Mouse (Mus musculus): ENCODE results near the gene Snx5. TPM values are rescaled to one million over a fixed set of nuclear protein-coding genes. Genes with fewer than 3 reads are reported as not detected.

Snx5 gene
- polyA plus RNA-seq, 1 experiment from 2014 or later = 62.8 TPM

GRCm38 (mm10) chr2:144236791-144237584, 33.7 kb downstream of the Snx5 start:
- Histone ChIP-seq H3K27ac (no peak overlapping the region), H3K4me3 (no peak overlapping the region), H3K9me3 (no peaks in the 10 kb centered on the region), H3K4me1 (no peaks in the 10 kb centered on the region), H3K27me3 (replicated peaks) (no peaks in the 10 kb centered on the region), H3K4me2 (no peak overlapping the region), H3K9ac (no peak overlapping the region), H3K36me3 (replicated peaks) (no peaks in the 10 kb centered on the region)
- ATAC-seq (replicated peaks) = no peak
- WGBS = 67% methylated on average over 9 of the region's 9 CpGs

GRCm38 (mm10) chr2:144235776-144236175, 34.9 kb downstream of the Snx5 start:
- H3K36me3 ChIP-seq (replicated peaks) = no peaks in the 10 kb centered on the region
- no peaks in the 10 kb centered on the region for H3K4me1 ChIP-seq
- H3K27me3 ChIP-seq (replicated peaks) = no peaks in the 10 kb centered on the region
- no peak for ATAC-seq (replicated peaks)
- H3K4me3 ChIP-seq = no peak overlapping the region
- H3K9ac ChIP-seq = no peak overlapping the region
- H3K9me3 ChIP-seq = no peaks in the 10 kb centered on the region
- 71% methylated on average over 3 of the region's 3 CpGs for WGBS
- no peak overlapping the region for H3K4me2 ChIP-seq
- H3K27ac ChIP-seq = no peak overlapping the region

DNA sequence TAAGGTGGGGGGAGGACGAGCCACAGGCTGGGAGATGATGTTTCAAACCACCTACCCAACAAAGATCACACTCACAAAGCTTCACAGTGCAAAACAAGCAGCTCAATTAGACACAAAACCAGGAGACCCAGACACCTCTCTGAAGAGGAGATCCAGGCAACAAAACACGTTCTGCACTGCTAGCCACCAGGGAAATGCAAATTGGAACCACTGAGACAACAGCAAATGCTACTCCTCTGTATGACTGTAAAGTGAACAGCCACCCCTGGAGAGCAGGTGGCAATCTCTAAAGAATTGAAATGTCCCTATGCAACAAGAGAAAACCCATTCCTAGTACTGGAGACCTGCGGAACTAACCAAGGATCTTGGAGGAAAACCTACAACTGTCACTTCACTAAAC, 37.2 kb downstream of the Snx5 start:
- no peak for ATAC-seq (replicated peaks)
- Histone ChIP-seq H3K4me2 (no peak overlapping the region), H3K9me3 (no peaks in the 10 kb centered on the region), H3K27me3 (replicated peaks) (no peaks in the 10 kb centered on the region), H3K4me3 (no peak overlapping the region), H3K27ac (no peak overlapping the region), H3K9ac (no peak overlapping the region), H3K36me3 (replicated peaks) (no peaks in the 10 kb centered on the region), H3K4me1 (no peaks in the 10 kb centered on the region)
- WGBS = 58% methylated on average over 3 of the region's 3 CpGs

DNA sequence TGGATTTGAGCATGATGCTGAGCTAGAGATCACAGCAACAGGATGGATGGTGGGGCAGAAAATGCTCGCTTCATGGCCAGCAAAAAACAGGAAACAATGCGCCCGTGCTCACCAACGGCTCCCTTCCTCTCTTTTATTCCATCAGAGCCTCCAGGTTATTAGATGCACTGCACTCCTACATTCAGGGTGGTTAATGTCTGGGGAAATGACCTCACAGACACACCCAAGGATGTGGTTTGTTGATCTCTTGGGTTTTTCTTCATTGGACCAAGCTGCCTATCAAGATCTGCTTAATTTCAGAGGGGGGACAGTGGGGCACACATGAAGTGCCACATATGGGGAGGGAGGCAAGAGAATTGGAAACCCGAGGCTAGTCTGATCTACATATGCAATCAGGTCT, 39.6 kb downstream of the Snx5 start:
- no peak for ATAC-seq (replicated peaks)
- no peaks in the 10 kb centered on the region for H3K4me1 ChIP-seq

DNA sequence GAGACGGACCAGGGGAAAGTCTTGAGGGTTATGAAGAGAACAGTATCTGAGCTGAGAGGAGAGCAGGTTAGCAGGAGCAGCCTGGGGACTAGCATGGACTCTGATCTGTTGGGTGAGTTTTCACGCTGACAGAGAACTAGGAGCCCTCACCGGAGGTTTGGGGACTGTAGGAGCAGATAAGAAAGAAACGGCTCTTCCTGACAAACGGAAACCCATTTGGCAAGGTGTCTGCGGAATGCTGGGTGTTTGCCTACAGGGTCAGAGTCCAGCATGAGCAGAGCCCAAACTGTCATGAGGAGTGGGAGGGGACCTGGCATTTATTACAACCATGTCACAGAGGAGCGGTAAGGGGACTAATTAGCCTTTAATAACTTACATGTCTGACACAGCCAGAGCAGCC, 40.2 kb downstream of the Snx5 start:
- WGBS = 83% methylated on average over 7 of the region's 7 CpGs
- Histone ChIP-seq H3K27me3 (replicated peaks) (no peaks in the 10 kb centered on the region), H3K4me3 (no peak overlapping the region), H3K9ac (no peak overlapping the region), H3K4me1 (no peaks in the 10 kb centered on the region), H3K9me3 (no peaks in the 10 kb centered on the region), H3K4me2 (no peak overlapping the region), H3K36me3 (replicated peaks) (no peaks in the 10 kb centered on the region), H3K27ac (no peak overlapping the region)
- no peak for ATAC-seq (replicated peaks)

More for the DNA sequence above, 39.6 kb downstream of the Snx5 start:
- WGBS = 79% methylated on average over 5 of the region's 5 CpGs
- Histone ChIP-seq H3K27me3 (replicated peaks) (no peaks in the 10 kb centered on the region), H3K4me2 (no peak overlapping the region), H3K27ac (no peak overlapping the region), H3K36me3 (replicated peaks) (no peaks in the 10 kb centered on the region), H3K9ac (no peak overlapping the region), H3K9me3 (no peaks in the 10 kb centered on the region), H3K4me3 (no peak overlapping the region)

DNA sequence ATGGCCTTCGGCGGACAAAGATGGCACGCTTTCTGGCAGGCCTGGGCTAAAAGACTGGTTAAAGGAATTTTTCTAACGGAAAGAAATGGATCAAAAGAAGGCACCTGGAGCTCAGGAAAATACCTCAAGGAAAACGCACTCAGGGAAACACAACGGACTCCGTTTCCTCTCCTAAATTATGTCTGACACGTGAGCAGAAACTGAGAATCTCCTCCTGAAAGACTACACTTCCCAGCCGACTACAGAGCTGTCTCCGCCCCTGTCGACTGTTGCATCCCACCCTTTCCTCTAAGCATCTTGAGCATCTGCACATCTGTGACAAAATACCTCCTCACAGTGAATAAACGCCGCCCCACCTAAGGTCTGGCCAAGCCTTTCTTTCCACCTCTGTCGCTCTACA, 41.1 kb downstream of the Snx5 start:
- Histone ChIP-seq H3K9me3 (no peaks in the 10 kb centered on the region), H3K9ac (no peak overlapping the region), H3K4me2 (no peak overlapping the region), H3K36me3 (replicated peaks) (no peaks in the 10 kb centered on the region), H3K27me3 (replicated peaks) (no peaks in the 10 kb centered on the region), H3K27ac (no peak overlapping the region), H3K4me3 (no peak overlapping the region), H3K4me1 (no peaks in the 10 kb centered on the region)
- 90% methylated on average over 14 of the region's 14 CpGs for WGBS
- ATAC-seq (replicated peaks) = no peak

GRCm38 (mm10) chr2:144228521-144229346, 42.0 kb downstream of the Snx5 start:
- no peak for ATAC-seq (replicated peaks)
- no peaks in the 10 kb centered on the region for H3K4me1 ChIP-seq
- no peak overlapping the region for H3K4me2 ChIP-seq
- H3K9me3 ChIP-seq = no peaks in the 10 kb centered on the region
- no peaks in the 10 kb centered on the region for H3K27me3 ChIP-seq (replicated peaks)
- H3K9ac ChIP-seq = no peak overlapping the region
- H3K27ac ChIP-seq = no peak overlapping the region
- H3K4me3 ChIP-seq = no peak overlapping the region
- WGBS = 81% methylated on average over 12 of the region's 12 CpGs
- H3K36me3 ChIP-seq (replicated peaks) = no peaks in the 10 kb centered on the region

GRCm38 (mm10) chr2:144226906-144227586, 43.7 kb downstream of the Snx5 start:
- ATAC-seq (replicated peaks) = no peak
- Histone ChIP-seq H3K4me2 (no peak overlapping the region), H3K36me3 (replicated peaks) (no peaks in the 10 kb centered on the region), H3K27me3 (replicated peaks) (no peaks in the 10 kb centered on the region), H3K9me3 (no peaks in the 10 kb centered on the region), H3K9ac (no peak overlapping the region), H3K27ac (no peak overlapping the region), H3K4me3 (no peak overlapping the region), H3K4me1 (no peaks in the 10 kb centered on the region)
- WGBS = 88% methylated on average over 12 of the region's 12 CpGs

- H3K27ac ChIP-seq = no peak overlapping the region
- H3K9me3 ChIP-seq = no peaks in the 10 kb centered on the region
- no peak overlapping the region for H3K4me3 ChIP-seq
- no peaks in the 10 kb centered on the region for H3K27me3 ChIP-seq (replicated peaks)
- H3K4me1 ChIP-seq = no peaks in the 10 kb centered on the region
- WGBS = 66% methylated on average over 12 of the region's 12 CpGs
- H3K36me3 ChIP-seq (replicated peaks) = no peaks in the 10 kb centered on the region
- no peak overlapping the region for H3K9ac ChIP-seq
- H3K4me2 ChIP-seq = no peak overlapping the region
- no peak for ATAC-seq (replicated peaks)
Observed at GRCm38 (mm10) chr2:144224351-144224750, 46.4 kb downstream of the Snx5 start.

DNA sequence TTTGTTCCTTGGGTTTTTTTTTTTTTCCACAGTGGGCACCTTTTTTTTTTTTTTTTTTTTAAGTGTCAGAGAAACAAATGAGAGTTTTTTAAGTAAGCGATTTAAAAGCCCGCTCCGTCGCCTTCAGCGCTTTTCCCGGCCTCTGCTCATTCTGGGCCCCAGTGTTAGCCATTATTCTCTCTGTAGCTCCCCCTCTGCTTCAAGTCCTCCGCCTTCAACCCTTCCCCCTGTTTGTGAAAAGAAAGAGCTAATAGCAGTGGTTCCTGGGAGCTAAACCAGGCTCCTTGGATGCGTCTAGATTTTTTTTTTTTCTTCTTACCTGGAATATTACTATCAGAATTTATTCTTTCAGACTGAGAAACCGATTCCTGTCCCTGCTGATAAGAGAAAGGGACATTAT, 55.1 kb downstream of the Snx5 start:
- H3K4me3 ChIP-seq = no peak overlapping the region
- H3K27ac ChIP-seq = 0 out of 2 replicates have a peak overlapping the region, but pooled peaks have one; percentile 47
- no peaks in the 10 kb centered on the region for H3K27me3 ChIP-seq (replicated peaks)
- peak; percentile 57; the same call in 1 of the 2 replicates for ATAC-seq (replicated peaks)
- H3K4me1 ChIP-seq = peaks cover 10% of the 10 kb centered on the region
- H3K9ac ChIP-seq = no peak overlapping the region
- H3K4me2 ChIP-seq = no peak overlapping the region; the same call in 1 of the 2 replicates
- no peaks in the 10 kb centered on the region for H3K9me3 ChIP-seq
- no peaks in the 10 kb centered on the region for H3K36me3 ChIP-seq (replicated peaks)
- 20% methylated on average over 9 of the region's 9 CpGs for WGBS

DNA sequence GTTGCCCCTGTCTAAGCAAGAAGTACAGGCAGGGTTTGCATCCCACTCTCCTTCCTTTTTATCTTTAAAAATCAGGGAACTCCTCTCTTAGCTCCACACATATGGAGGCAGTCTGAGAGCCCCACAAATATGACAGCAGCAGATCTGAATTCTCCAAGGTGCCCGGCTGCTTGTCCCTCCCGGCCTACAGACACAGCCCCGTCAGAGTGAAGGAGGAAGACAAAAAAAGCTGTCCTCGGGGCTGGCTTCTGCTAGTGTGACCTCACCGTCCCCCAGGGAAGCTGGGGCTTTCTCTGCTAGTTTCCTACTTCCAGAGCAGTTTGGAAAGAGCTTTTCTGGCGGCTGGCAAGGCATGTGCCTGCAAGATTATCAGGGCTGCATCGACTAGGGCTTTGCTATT, 55.5 kb downstream of the Snx5 start:
- Histone ChIP-seq H3K4me2 (no peak overlapping the region; the same call in 1 of the 2 replicates), H3K27ac (peak overlapping the region; percentile 47; the same call in 1 of the 2 replicates), H3K4me1 (peaks cover 10% of the 10 kb centered on the region), H3K4me3 (no peak overlapping the region), H3K9me3 (no peaks in the 10 kb centered on the region), H3K9ac (no peak overlapping the region), H3K27me3 (replicated peaks) (no peaks in the 10 kb centered on the region), H3K36me3 (replicated peaks) (no peaks in the 10 kb centered on the region)
- 4% methylated on average over 7 of the region's 7 CpGs for WGBS
- ATAC-seq (replicated peaks) = peak; percentile 55

GRCm38 (mm10) chr2:144214508-144215185, 56.1 kb downstream of the Snx5 start:
- WGBS = 60% methylated on average over 9 of the region's 9 CpGs
- no peak overlapping the region for H3K4me2 ChIP-seq
- H3K27me3 ChIP-seq (replicated peaks) = no peaks in the 10 kb centered on the region
- peaks cover 10% of the 10 kb centered on the region for H3K4me1 ChIP-seq
- no peaks in the 10 kb centered on the region for H3K9me3 ChIP-seq
- H3K4me3 ChIP-seq = no peak overlapping the region
- H3K36me3 ChIP-seq (replicated peaks) = no peaks in the 10 kb centered on the region
- peak; percentile 43 for ATAC-seq (replicated peaks)
- peak overlapping the region; percentile 47; the same call in 1 of the 2 replicates for H3K27ac ChIP-seq
- H3K9ac ChIP-seq = no peak overlapping the region

Measured in midbrain, embryonic 15.5 days (tissue).